Mouse (Mus musculus) brain, embryonic 14.5 days (tissue): ENCODE data around the gene Rnls. TPM values are rescaled to one million over a fixed set of nuclear protein-coding genes. Genes with fewer than 3 reads are reported as not detected.

ENCODE experiments used
- DNase-seq: peaks from one replicate; pipeline ENCODE4 v3.0.0-alpha.2; 2011; ENCODE audit warnings: low read depth
- CTCF ChIP-seq: fragments of 200-500 bp; IDR thresholded peaks from 2 replicates; pipeline ENCODE4 v1.5.1; 2012; ENCODE audit warnings: inconsistent platforms, mild to moderate bottlenecking, moderate library complexity, borderline replicate concordance; ENCODE audit not compliant: insufficient read depth, insufficient read length; ENCODE audit errors: extremely low read depth
- POLR2A ChIP-seq: fragments of 200-500 bp; IDR thresholded peaks from 2 replicates; pipeline ENCODE4 v1.6.1; 2012; ENCODE audit warnings: mild to moderate bottlenecking, inconsistent platforms, borderline replicate concordance; ENCODE audit not compliant: poor library complexity, insufficient read depth, insufficient read length, severe bottlenecking; ENCODE audit errors: extremely low read depth
- polyA plus RNA-seq: library from polyadenylated mRNA; depleted of rRNA; stranded (reverse); fragments of >200 nt; gene quantifications from 2 replicates; pipeline ENCODE4 v1.2.3, GENCODE M21; 2012

Rnls gene
- polyA plus RNA-seq, 1 experiment = 2.5 TPM

- no peak for TF ChIP-seq POLR2A
- TF ChIP-seq CTCF = no peak
- peak; percentile 23 for DNase-seq
These were observed 169.4 kb downstream of the Rnls start for GRCm38 (mm10) chr19:33222595-33223223.

- no peak for DNase-seq
- TF ChIP-seq CTCF (no peak), POLR2A (no peak)
These were observed 174.2 kb downstream of the Rnls start for GRCm38 (mm10) chr19:33217791-33218300.

- TF ChIP-seq POLR2A = no peak
- DNase-seq = no peak
These were observed 182.4 kb downstream of the Rnls start for GRCm38 (mm10) chr19:33209709-33210108.

GRCm38 (mm10) chr19:33207991-33208390 lies 184.1 kb downstream of the Rnls start:
- TF ChIP-seq CTCF (no peak), POLR2A (no peak)
- no peak for DNase-seq

- no peak for DNase-seq
- TF ChIP-seq POLR2A = no peak
- TF ChIP-seq CTCF = no peak
These were observed 186.7 kb downstream of the Rnls start for GRCm38 (mm10) chr19:33205389-33205788.

GRCm38 (mm10) chr19:33202422-33202821 lies 189.7 kb downstream of the Rnls start:
- no peak for TF ChIP-seq CTCF
- no peak for TF ChIP-seq POLR2A

GRCm38 (mm10) chr19:33201181-33201580 lies 190.9 kb downstream of the Rnls start:
- TF ChIP-seq CTCF = no peak
- TF ChIP-seq POLR2A = no peak
- DNase-seq = no peak

More at GRCm38 (mm10) chr19:33202422-33202821, 189.7 kb downstream of the Rnls start:
- DNase-seq = no peak

GRCm38 (mm10) chr19:33192064-33192463 lies 200.0 kb downstream of the Rnls start:
- TF ChIP-seq CTCF = no peak
- TF ChIP-seq POLR2A = no peak
- no peak for DNase-seq

- no peak for DNase-seq
- TF ChIP-seq CTCF (no peak), POLR2A (no peak)
These were observed 203.3 kb downstream of the Rnls start for GRCm38 (mm10) chr19:33188766-33189165.

GRCm38 (mm10) chr19:33179595-33179994 lies 212.5 kb downstream of the Rnls start:
- DNase-seq = no peak
- TF ChIP-seq POLR2A (no peak), CTCF (no peak)

- DNase-seq = no peak
- TF ChIP-seq CTCF = no peak
- TF ChIP-seq POLR2A = no peak
These were observed 213.2 kb downstream of the Rnls start for GRCm38 (mm10) chr19:33178866-33179265.

- no peak for DNase-seq
- TF ChIP-seq CTCF = no peak
- no peak for TF ChIP-seq POLR2A
These were observed 213.7 kb downstream of the Rnls start for GRCm38 (mm10) chr19:33178367-33178766.

GRCm38 (mm10) chr19:33173991-33174390 lies 218.1 kb downstream of the Rnls start:
- TF ChIP-seq CTCF (no peak), POLR2A (no peak)
- DNase-seq = no peak

- no peak for DNase-seq
- TF ChIP-seq CTCF (no peak), POLR2A (no peak)
These were observed 222.2 kb downstream of the Rnls start for GRCm38 (mm10) chr19:33169881-33170280.
